Mouse (Mus musculus) intestine, embryonic 15.5 days (tissue): Measurements from ENCODE around the gene Duxbl2. TPM values are rescaled to one million over a fixed set of nuclear protein-coding genes. Genes with fewer than 3 reads are reported as not detected.
"Not testable (repeated sequence)": the region's sequence is repeated elsewhere in the genome, so short reads cannot be mapped to it uniquely, and the experiment has no call there.

Experiments used
- ATAC-seq: fragments of 200-750 bp; cut with Nextera tagmentation; 2 replicates; pipeline ENCODE4 v1.8.0; 2017; ENCODE audit warnings: moderate TSS enrichment, moderate library complexity
- H3K27ac ChIP-seq: fragments of 300-500 bp; sonication (generic); 2 replicates; pipeline ENCODE4 v1.5.1; 2015; ENCODE audit warnings: mild to moderate bottlenecking, inconsistent platforms
- H3K27me3 ChIP-seq: fragments of 300-500 bp; sonication (generic); replicated peaks from 2 replicates; pipeline ENCODE4 v1.6.1; 2015; ENCODE audit warnings: inconsistent platforms
- H3K36me3 ChIP-seq: fragments of 300-500 bp; sonication (generic); 2 replicates; pipeline ENCODE4 v1.6.1; 2015; ENCODE audit warnings: inconsistent platforms
- H3K4me1 ChIP-seq: fragments of 300-500 bp; sonication (generic); replicated peaks from 2 replicates; pipeline ENCODE4 v1.6.1; 2015; ENCODE audit warnings: inconsistent platforms
- H3K4me2 ChIP-seq: fragments of 300-500 bp; sonication (generic); replicated peaks from 2 replicates; pipeline ENCODE4 v1.6.1; 2015; ENCODE audit warnings: mild to moderate bottlenecking, inconsistent platforms
- H3K4me3 ChIP-seq: fragments of 300-500 bp; sonication (generic); replicated peaks from 2 replicates; pipeline ENCODE4 v1.5.1; 2015; ENCODE audit warnings: inconsistent platforms
- H3K9ac ChIP-seq: fragments of 300-500 bp; sonication (generic); 2 replicates; pipeline ENCODE4 v1.6.1; 2015; ENCODE audit warnings: inconsistent platforms
- H3K9me3 ChIP-seq: fragments of 300-500 bp; sonication (generic); 2 replicates; pipeline ENCODE4 v1.6.1; 2016; ENCODE audit warnings: inconsistent platforms
- WGBS: fragments of 180-500 bp; shearing (Covaris S2); methylation state at CpG from one replicate; pipeline ENCODE4 v1.1.7; 2015; 5-methylcytosine and 5-hydroxymethylcytosine counted together
- polyA plus RNA-seq: library from polyadenylated mRNA; unstranded; fragments of >200 nt; fragmentation: Nextera tagmentation; extraction: Ambion mirVana; gene quantifications from 2 replicates; pipeline ENCODE4 v1.2.1, GENCODE M21; 2015

Gene Duxbl2
- polyA plus RNA-seq, 1 experiment from 2014 or later: 0.75 TPM

GRCm38 (mm10) chr14:26175028-26175427 lies 56.9 kb downstream of the Duxbl2 start:
- H3K27ac ChIP-seq, H3K4me1 ChIP-seq, H3K4me2 ChIP-seq, H3K4me3 ChIP-seq, ATAC-seq, H3K9ac ChIP-seq, H3K9me3 ChIP-seq, H3K27me3 ChIP-seq, H3K36me3 ChIP-seq: not testable (repeated sequence)
- WGBS: no CpG with 5 or more reads among the region's 6 CpGs

Other genes starting within 250 kb of the Duxbl2 start
- gene Plac9a, start 215.2 kb upstream of the Duxbl2 start, polyA plus RNA-seq: 1.9 TPM in 1 of 2 replicates, not detected in the other
- 4.1 and 7.7 TPM in 2 replicates for gene Tmem254a, start 190.7 kb upstream of the Duxbl2 start, polyA plus RNA-seq
- gene Cphx1, start 180.0 kb upstream of the Duxbl2 start, polyA plus RNA-seq: 0.36 TPM in 1 of 2 replicates, not detected in the other
- 0.84 and 1.4 TPM in 2 replicates for gene Duxbl1, start 139.8 kb upstream of the Duxbl2 start, polyA plus RNA-seq
- 22.4 and 24.3 TPM in 2 replicates for gene Gm9780, start 75.6 kb upstream of the Duxbl2 start, polyA plus RNA-seq
- gene Tmem254c, start 51.0 kb upstream of the Duxbl2 start, polyA plus RNA-seq: 47.1 and 59.1 TPM in 2 replicates
- gene Cphx2, start 36.8 kb upstream of the Duxbl2 start, polyA plus RNA-seq: not detected in 2 replicates
- gene Cphx3, start 36.1 kb upstream of the Duxbl2 start, polyA plus RNA-seq: 0.29 TPM in 1 of 2 replicates, not detected in the other
- gene Plac9b, start 64.1 kb downstream of the Duxbl2 start, polyA plus RNA-seq: 21.9 and 31.3 TPM in 2 replicates
- gene Tmem254b, start 88.7 kb downstream of the Duxbl2 start, polyA plus RNA-seq: 57.8 and 65.5 TPM in 2 replicates
- 0.47 and 0.74 TPM in 2 replicates for gene Duxbl3, start 139.6 kb downstream of the Duxbl2 start, polyA plus RNA-seq